Mouse (Mus musculus) 3T3-L1 (cell line): Measurements from ENCODE around the gene Cdc37.
A peak's percentile ranks its signal among the peaks of the same experiment; 100 is the strongest.

Experiments used
- DNase-seq: peaks from one replicate; pipeline ENCODE4 v3.0.0-alpha.2; 2015; ENCODE audit warnings: low read depth, low spot score

Gene Cdc37

GRCm38 (mm10) chr9:21135941-21136381 lies 13.8 kb downstream of the Cdc37 start:
- DNase-seq = peak; percentile 66

GRCm38 (mm10) chr9:21135329-21135890 lies 14.4 kb downstream of the Cdc37 start:
- no peak for DNase-seq

GRCm38 (mm10) chr9:21134595-21135328 lies 15.0 kb downstream of the Cdc37 start:
- peak; percentile 96 for DNase-seq

- peak; percentile 48 for DNase-seq
Measured at GRCm38 (mm10) chr9:21133064-21133707, 16.6 kb downstream of the Cdc37 start.

- DNase-seq = no peak
Measured at GRCm38 (mm10) chr9:21132102-21132775, 17.5 kb downstream of the Cdc37 start.

GRCm38 (mm10) chr9:21131059-21131956 lies 18.5 kb downstream of the Cdc37 start, which contains the start of gene Tyk2:
TSS of gene Tyk2 (minus strand) at chr9:21131243.
- peak; percentile 99 for DNase-seq

GRCm38 (mm10) chr9:21126259-21126627 lies 23.5 kb downstream of the Cdc37 start:
- peak; percentile 81 for DNase-seq

- DNase-seq = no peak
Measured at GRCm38 (mm10) chr9:21125502-21126258, 24.1 kb downstream of the Cdc37 start.

- DNase-seq = no peak
Measured at GRCm38 (mm10) chr9:21124837-21125236, 24.9 kb downstream of the Cdc37 start.

GRCm38 (mm10) chr9:21121483-21121882 lies 28.3 kb downstream of the Cdc37 start:
- DNase-seq = no peak

GRCm38 (mm10) chr9:21117073-21117472 lies 32.7 kb downstream of the Cdc37 start:
- no peak for DNase-seq

- DNase-seq = no peak
Measured at GRCm38 (mm10) chr9:21115105-21115504, 34.7 kb downstream of the Cdc37 start.

GRCm38 (mm10) chr9:21114190-21114589 lies 35.6 kb downstream of the Cdc37 start:
- no peak for DNase-seq

GRCm38 (mm10) chr9:21113751-21114150 lies 36.0 kb downstream of the Cdc37 start:
- DNase-seq = no peak

- DNase-seq = no peak
Measured at GRCm38 (mm10) chr9:21107607-21108237, 42.1 kb downstream of the Cdc37 start.

- DNase-seq = no peak
Measured at GRCm38 (mm10) chr9:21105760-21106564, 43.8 kb downstream of the Cdc37 start.

GRCm38 (mm10) chr9:21104814-21105213 lies 45.0 kb downstream of the Cdc37 start:
- DNase-seq = no peak

GRCm38 (mm10) chr9:21102076-21102475 lies 47.7 kb downstream of the Cdc37 start:
- no peak for DNase-seq
